Mouse (Mus musculus) liver, adult 2 months (tissue): ENCODE data around the gene Sost.

ENCODE experiments used
- CTCF ChIP-seq: fragments of 200-500 bp; IDR thresholded peaks from 2 replicates; pipeline ENCODE4 v1.5.1; 2011; ENCODE audit warnings: low read depth, low read length, control low read depth
- POLR2A ChIP-seq: fragments of 200-500 bp; IDR thresholded peaks from 2 replicates; pipeline ENCODE4 v1.6.1; 2011; ENCODE audit warnings: low read length, control low read depth; ENCODE audit not compliant: insufficient read depth; ENCODE audit errors: extremely low read depth

- TF ChIP-seq CTCF (peak; percentile 91), POLR2A (no peak)
Observed at GRCm38 (mm10) chr11:101968791-101969190, 2.0 kb upstream of the Sost start.
